Mouse (Mus musculus) kidney, adult 2 months (tissue): ENCODE data around the gene AK157302.

Experiments
- CTCF ChIP-seq: fragments of 200-500 bp; conservative IDR thresholded peaks from 2 replicates; pipeline ENCODE4 v1.5.1; 2011; ENCODE audit warnings: low read depth, mild to moderate bottlenecking, control low read depth, low read length, moderate library complexity, mixed read lengths; ENCODE audit not compliant: insufficient read depth, insufficient read length
- POLR2A ChIP-seq: fragments of 200-500 bp; IDR thresholded peaks from one replicate; pipeline ENCODE4 v1.6.1; 2011; ENCODE audit warnings: low read depth, low read length, control low read depth

DNA sequence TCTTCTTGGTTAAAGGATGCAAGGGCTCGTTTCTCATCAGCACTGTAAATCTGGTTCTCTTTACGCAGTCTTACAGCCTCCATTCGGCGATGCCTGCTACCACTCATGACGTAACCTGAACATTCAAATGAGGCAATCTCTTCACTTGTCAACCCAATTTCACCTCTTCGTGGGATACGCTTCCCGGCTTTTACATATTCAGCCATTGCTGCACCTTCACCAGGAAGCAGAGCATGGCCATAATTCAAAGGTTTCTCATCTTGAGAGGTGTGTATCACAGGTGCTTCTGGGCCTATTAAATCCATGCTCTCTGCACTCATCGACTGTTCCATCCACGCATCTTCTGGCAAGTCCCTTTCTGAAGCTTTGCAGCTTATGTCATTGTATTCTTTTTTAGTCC, 27.7 kb upstream of the AK157302 start:
- TF ChIP-seq POLR2A (no peak), CTCF (no peak)
